Mouse (Mus musculus): ENCODE data around the gene Wdr72.

Gene Wdr72

GRCm38 (mm10) chr9:74248084-74248483 is 137.9 kb downstream of the Wdr72 start:
- no peak for DNase-seq (ENCODE audit: low read depth)

- DNase-seq (ENCODE audit: low read depth), result no peak
These were observed 139.3 kb downstream of the Wdr72 start for GRCm38 (mm10) chr9:74249486-74249885.

- DNase-seq (ENCODE audit: low read depth), result no peak
These were observed 140.4 kb downstream of the Wdr72 start for GRCm38 (mm10) chr9:74250522-74250921.

- DNase-seq (ENCODE audit: low read depth), result no peak
These were observed 148.2 kb downstream of the Wdr72 start for GRCm38 (mm10) chr9:74258389-74258788.

GRCm38 (mm10) chr9:74277752-74278385 is 167.7 kb downstream of the Wdr72 start:
- no peak for DNase-seq (ENCODE audit: low read depth)

- no peak for DNase-seq (ENCODE audit: low read depth)
These were observed 171.9 kb downstream of the Wdr72 start for GRCm38 (mm10) chr9:74282072-74282471.

- no peak for DNase-seq (ENCODE audit: low read depth)
These were observed 176.1 kb downstream of the Wdr72 start for GRCm38 (mm10) chr9:74286210-74286609.

- DNase-seq (ENCODE audit: low read depth), result no peak
These were observed 184.3 kb downstream of the Wdr72 start for GRCm38 (mm10) chr9:74294479-74294878.

- DNase-seq (ENCODE audit: low read depth), result no peak
These were observed 208.6 kb downstream of the Wdr72 start for GRCm38 (mm10) chr9:74318771-74319170.

GRCm38 (mm10) chr9:74324089-74324924 is 214.2 kb downstream of the Wdr72 start:
- DNase-seq (ENCODE audit: low read depth), result no peak

- no peak for DNase-seq (ENCODE audit: low read depth)
These were observed 214.8 kb downstream of the Wdr72 start for GRCm38 (mm10) chr9:74324925-74325295.

- no peak for DNase-seq (ENCODE audit: low read depth)
These were observed 215.8 kb downstream of the Wdr72 start for GRCm38 (mm10) chr9:74325981-74326380.

- no peak for DNase-seq (ENCODE audit: low read depth)
These were observed 218.7 kb downstream of the Wdr72 start for GRCm38 (mm10) chr9:74328821-74329220.

GRCm38 (mm10) chr9:74330706-74331495 is 220.7 kb downstream of the Wdr72 start:
- DNase-seq (ENCODE audit: low read depth), result no peak

GRCm38 (mm10) chr9:74332321-74332720 is 222.2 kb downstream of the Wdr72 start:
- DNase-seq (ENCODE audit: low read depth), result no peak
